Mouse (Mus musculus): ENCODE results near the gene Gtf2ird1.
A peak's percentile ranks its signal among the peaks of the same experiment; 100 is the strongest.
"Not testable (repeated sequence)": the region's sequence is repeated elsewhere in the genome, so short reads cannot be mapped to it uniquely, and the experiment has no call there.

Gene Gtf2ird1

GRCm38 (mm10) chr5:134344076-134344475, 112.4 kb downstream of the Gtf2ird1 start:
- no peak for DNase-seq (ENCODE audit: low read depth)

GRCm38 (mm10) chr5:134343530-134343929, 113.0 kb downstream of the Gtf2ird1 start:
- DNase-seq (ENCODE audit: low read depth): not testable (repeated sequence)

GRCm38 (mm10) chr5:134342503-134343205, 113.9 kb downstream of the Gtf2ird1 start:
- DNase-seq (ENCODE audit: low read depth): no peak

- DNase-seq (ENCODE audit: low read depth): no peak
Measured at GRCm38 (mm10) chr5:134341721-134342120, 114.8 kb downstream of the Gtf2ird1 start.

GRCm38 (mm10) chr5:134341321-134341720, 115.2 kb downstream of the Gtf2ird1 start:
- DNase-seq (ENCODE audit: low read depth): no peak

- DNase-seq (ENCODE audit: low read depth): no peak
Measured at GRCm38 (mm10) chr5:134340101-134340522, 116.4 kb downstream of the Gtf2ird1 start.

GRCm38 (mm10) chr5:134337012-134337411, 119.5 kb downstream of the Gtf2ird1 start:
- DNase-seq (ENCODE audit: low read depth): not testable (repeated sequence)

GRCm38 (mm10) chr5:134332743-134333142, 123.8 kb downstream of the Gtf2ird1 start:
- no peak for DNase-seq (ENCODE audit: low read depth)

GRCm38 (mm10) chr5:134330082-134330481, 126.4 kb downstream of the Gtf2ird1 start:
- no peak for DNase-seq (ENCODE audit: low read depth)

GRCm38 (mm10) chr5:134329311-134329710, 127.2 kb downstream of the Gtf2ird1 start:
- no peak for DNase-seq (ENCODE audit: low read depth)

GRCm38 (mm10) chr5:134328482-134329001, 128.0 kb downstream of the Gtf2ird1 start:
- no peak for DNase-seq (ENCODE audit: low read depth)

- no peak for DNase-seq (ENCODE audit: low read depth)
Measured at GRCm38 (mm10) chr5:134325856-134326566, 130.5 kb downstream of the Gtf2ird1 start.

- no peak for DNase-seq (ENCODE audit: low read depth)
Measured at GRCm38 (mm10) chr5:134323869-134324268, 132.6 kb downstream of the Gtf2ird1 start.

- no peak for DNase-seq (ENCODE audit: low read depth)
Measured at GRCm38 (mm10) chr5:134323311-134323710, 133.2 kb downstream of the Gtf2ird1 start.

- DNase-seq (ENCODE audit: low read depth): no peak
Measured at GRCm38 (mm10) chr5:134322355-134322754, 134.2 kb downstream of the Gtf2ird1 start.

GRCm38 (mm10) chr5:134321699-134322098, 134.8 kb downstream of the Gtf2ird1 start:
- no peak for DNase-seq (ENCODE audit: low read depth)

GRCm38 (mm10) chr5:134318903-134319302, 137.6 kb downstream of the Gtf2ird1 start:
- DNase-seq (ENCODE audit: low read depth): no peak

- DNase-seq (ENCODE audit: low read depth): no peak
Measured at GRCm38 (mm10) chr5:134316721-134317120, 139.8 kb downstream of the Gtf2ird1 start.

GRCm38 (mm10) chr5:134315623-134316350, 140.7 kb downstream of the Gtf2ird1 start:
- DNase-seq (ENCODE audit: low read depth): no peak

- peak; percentile 90 for DNase-seq (ENCODE audit: low read depth)
Measured at GRCm38 (mm10) chr5:134314688-134315622, 141.6 kb downstream of the Gtf2ird1 start, which contains the start of gene Gtf2i. Gene Gtf2i, minus strand, starts transcription at chr5:134314760.

GRCm38 (mm10) chr5:134314068-134314674, 142.3 kb downstream of the Gtf2ird1 start:
- peak; percentile 34 for DNase-seq (ENCODE audit: low read depth)
